Mouse (Mus musculus) retina, adult 2 months (tissue): Measurements from ENCODE around the gene Rab11fip3.
A peak's percentile ranks its signal among the peaks of the same experiment; 100 is the strongest.

Source experiments
- DNase-seq: peaks from one replicate; pipeline ENCODE4 v3.0.0-alpha.2; 2012; ENCODE audit warnings: low read depth, low spot score

Rab11fip3 gene

DNA sequence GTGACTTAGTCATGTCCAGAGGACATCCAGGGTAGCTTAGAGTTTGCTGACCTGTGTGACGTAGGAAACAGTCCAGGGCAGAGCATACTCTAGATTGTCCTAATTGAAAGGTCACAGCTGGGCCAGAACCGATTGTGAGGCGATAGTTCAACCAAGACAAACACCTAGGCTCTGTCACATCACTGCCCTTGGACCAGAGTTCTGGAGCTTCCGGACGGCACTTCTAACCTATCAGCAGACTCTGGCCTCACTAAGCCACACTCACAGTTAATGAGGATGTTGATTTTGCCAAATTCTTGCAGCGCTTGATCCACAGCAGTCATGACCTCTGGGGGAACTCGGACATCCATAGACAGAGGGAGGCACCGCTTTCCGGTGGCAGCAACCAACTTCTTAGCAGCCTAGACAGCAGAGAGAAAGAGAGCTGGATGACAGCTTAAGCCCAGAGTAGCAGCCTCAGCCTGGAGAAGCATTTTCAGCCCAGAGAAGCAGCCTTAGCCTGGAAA, 17.8 kb upstream of the Rab11fip3 start:
- no peak for DNase-seq

DNA sequence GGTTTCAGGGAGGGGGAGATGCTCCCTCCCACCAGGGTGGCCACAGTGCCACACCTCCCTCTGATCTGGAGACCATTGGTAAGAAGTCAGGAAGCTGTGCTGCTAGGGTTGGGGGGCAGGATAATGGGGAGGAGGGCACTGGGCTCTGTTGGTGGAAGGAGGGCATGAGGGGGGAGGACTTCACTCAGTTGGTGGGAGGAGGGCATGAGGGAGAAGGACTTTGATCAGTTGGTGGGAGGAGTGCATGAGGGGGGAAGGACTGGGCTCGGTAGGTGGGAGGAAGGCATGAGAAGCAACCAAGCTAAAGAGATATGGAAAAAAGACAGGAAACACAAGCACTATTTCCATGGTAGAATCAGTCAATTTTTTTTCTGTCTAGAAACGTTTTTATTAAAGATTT, 11.5 kb upstream of the Rab11fip3 start:
- DNase-seq, result no peak

DNA sequence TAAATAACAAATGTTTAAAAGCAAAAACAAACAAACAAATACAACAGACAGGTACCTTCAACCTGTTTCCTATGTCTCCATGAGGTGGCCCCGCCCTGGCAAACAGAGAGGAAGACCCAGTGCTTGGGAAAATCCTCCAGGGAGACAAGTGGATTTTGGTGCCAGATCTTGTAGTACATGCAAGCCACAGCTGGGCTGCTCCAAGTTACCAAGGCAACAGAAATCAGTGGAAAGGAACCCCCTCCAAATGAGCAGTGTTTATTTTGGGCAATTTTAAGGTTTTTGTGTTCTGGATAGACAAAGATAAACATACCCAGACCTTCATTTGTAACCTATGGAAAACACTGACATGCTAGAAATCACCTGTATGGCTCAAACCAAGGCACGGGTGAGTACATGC, 9.5 kb upstream of the Rab11fip3 start:
- DNase-seq, result no peak

DNA sequence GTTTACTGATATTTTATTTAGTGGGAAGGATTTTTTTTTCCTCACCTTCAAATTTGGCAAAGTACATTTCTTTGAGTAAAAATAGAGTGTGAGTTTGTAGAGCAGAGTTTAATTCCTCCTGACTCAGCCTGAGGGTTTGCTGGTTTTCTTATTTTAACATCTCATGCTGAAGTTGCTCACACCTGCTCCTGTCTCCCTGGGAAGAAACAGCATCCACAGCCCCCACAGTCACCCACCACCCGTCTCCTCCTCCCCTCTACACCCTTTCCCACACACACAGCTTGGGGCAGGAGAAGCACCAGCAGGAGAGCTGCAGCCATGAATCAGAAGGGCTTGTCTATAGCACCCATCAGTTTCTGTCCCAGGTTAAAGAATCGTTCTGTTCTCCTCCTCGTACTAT, 5.9 kb upstream of the Rab11fip3 start:
- DNase-seq, result no peak

DNA sequence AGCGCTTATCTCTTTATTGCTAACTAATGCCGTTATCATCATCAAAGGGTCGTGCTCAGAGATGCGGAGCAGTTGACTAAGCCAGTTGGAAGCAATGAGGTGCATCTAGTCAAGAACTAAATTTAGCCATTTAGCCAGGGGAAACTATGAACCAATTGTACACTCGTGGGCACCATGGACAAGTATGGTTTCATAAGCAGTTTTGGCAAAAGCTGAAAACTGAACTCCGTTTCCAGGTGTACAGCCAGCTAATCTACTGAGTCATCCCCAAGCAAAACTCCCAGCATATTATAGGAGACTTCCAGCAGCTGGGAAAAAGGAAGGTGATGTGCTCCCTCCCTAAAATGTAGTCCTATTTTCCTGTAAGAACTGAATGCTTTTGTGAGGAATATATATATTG, 781 bp upstream of the Rab11fip3 start:
- DNase-seq, result no peak

DNA sequence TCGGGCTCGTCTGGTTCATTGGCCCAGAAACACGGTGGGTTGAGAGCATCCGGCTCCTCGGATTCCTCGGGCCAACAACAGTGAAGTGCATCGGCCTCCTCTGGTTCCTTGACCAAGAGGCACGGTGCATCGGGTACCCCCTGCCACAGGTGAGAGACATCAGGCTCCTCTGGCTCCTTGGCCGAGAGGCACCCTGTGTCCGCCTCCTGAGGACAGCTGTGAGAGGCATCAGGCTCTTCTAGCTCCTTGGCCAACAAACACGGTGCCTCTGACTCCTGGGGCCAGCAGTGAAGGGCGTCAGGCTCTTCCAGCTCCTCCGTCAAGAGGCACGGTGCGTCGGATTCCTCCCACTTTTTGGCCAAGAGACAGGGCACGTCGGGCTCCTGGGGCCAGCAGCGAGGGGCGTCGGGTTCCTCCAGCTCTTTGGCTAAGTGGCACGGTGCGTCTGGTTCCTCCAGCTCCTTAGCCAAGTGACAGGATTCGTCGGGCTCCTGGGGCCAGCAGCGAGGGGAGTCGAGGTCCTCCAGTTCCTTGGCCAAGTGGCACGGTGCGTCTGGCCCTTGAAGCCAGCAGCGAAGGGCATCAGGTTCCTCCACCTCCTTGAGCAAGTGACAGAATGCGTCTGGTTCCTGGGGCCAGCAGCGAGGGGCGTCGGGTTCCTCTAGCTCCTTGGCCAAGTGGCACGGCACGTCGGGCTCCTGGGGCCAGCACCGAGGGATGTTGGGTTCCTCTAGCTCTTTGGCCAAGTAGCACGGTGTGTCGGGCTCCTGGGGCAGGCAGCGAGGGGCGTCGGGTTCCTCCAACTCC, 1.1 kb downstream of the Rab11fip3 start:
- no peak for DNase-seq

DNA sequence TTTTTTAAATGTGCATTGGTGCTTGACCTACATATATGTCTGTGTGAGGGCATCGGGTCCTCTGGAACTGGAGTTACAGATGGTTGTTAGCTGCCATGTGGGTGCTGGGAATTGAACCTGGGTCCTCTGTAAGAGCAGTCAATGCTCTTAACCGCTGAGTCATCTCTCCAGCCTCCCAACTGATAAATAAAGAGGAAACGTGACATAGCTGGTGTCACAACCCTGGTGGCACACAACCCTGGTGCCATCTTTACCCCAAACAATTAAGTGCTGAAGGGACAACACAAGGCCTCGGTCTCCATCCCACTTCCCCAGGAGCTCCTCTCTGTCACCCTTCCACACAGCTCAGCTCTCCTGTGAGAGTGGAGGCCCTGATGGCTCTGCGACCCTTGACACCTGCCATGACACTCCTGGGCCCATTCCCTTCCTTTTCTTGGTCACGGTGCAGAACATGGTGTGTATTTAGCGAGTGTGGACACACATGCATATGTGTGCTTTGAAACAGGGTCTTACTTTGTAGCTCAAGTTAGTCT, 2.8 kb downstream of the Rab11fip3 start:
- no peak for DNase-seq

DNA sequence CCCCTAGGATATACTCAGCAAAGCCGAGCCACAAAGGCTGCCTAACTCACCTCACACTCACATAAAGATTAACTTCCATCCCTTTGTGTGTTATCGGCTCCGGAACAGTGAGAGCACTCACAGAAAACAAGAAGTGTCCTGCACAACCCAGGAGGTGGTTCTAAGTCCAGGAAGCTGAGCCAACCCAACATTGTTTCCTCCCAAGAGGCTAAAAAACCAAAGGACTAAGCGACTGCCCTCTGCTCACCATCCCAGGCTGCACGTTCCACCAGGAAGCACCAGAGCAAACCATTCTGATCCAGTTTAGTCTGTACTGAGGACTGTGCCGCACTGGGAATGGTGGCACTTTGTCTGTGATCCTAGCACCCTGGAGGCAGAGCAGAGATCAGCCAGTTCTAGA, 4.4 kb downstream of the Rab11fip3 start:
- no peak for DNase-seq

DNA sequence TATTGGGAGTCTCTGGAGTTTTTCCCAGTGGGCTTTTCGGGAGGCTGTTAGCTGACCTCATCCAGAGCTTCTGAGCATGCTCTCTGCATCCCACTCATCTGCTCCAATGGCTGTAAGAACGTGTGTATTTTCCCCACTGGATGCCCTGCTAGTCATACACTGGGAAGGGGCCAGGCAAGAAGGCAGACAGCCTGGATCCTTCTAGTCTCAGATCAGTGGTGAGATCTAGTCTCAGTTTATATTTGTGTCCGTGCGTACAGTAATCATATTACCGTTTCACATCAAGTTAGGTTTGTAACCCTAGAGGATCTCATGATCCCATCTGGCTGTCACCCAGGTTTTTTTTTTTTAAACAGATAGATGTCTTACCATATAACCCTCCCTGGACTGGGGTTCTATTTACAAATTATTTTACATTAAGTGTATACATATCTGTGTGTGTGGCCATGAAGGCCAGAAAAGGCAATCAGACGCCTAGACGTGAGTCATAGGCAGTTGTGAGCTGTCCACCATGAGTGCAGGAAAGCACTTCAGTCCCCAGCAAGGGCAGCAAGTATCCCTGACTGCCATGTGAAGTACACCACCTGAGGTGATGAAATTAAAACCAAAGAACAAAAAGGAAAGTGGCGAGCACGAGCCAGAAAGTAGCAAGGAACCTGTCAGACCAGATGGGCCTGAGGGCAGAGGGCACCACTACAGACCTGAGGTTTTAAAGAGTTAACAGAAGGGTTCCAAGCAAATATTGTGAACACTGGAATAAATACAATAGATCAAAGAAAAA, 11.4 kb downstream of the Rab11fip3 start:
- no peak for DNase-seq

DNA sequence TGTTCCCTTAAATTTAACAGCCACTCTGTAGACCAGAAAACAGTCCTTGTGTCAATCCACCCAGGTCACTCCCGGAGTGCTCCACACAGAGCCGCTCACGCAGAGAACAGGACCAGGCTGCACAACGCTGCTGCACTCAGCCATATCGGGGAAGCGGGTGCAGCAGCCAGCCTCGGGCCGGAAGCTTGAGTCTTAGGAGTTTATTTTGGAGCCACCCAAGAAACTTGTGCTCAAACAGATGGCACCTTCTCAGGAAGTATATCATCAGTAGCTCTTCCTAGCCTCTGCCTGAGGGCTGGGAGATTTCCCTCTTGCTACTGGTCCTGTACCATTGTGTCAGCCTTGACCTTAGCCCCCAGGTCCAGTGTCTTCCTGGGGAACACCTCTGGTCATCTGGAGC, 12.1 kb downstream of the Rab11fip3 start:
- no peak for DNase-seq

DNA sequence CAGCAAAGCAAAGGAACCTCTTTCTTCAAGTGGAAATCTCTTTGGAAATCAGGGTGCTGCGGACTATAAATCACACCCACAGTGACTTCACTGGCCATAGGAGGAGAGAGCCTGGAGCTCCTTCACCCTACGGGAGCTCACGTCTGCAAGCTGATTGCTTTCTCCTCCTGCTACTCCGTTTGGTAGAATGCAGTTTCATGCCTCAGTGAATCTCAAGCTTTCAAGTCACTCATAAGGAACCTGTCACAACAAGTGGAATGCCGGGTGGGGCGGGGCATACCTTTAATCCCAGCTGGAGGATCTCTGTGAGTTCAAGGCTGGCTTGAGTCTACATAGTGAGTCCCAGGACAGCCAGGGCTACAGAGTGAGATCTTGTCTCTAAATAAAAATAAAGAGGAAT, 14.2 kb downstream of the Rab11fip3 start:
- DNase-seq, result no peak

DNA sequence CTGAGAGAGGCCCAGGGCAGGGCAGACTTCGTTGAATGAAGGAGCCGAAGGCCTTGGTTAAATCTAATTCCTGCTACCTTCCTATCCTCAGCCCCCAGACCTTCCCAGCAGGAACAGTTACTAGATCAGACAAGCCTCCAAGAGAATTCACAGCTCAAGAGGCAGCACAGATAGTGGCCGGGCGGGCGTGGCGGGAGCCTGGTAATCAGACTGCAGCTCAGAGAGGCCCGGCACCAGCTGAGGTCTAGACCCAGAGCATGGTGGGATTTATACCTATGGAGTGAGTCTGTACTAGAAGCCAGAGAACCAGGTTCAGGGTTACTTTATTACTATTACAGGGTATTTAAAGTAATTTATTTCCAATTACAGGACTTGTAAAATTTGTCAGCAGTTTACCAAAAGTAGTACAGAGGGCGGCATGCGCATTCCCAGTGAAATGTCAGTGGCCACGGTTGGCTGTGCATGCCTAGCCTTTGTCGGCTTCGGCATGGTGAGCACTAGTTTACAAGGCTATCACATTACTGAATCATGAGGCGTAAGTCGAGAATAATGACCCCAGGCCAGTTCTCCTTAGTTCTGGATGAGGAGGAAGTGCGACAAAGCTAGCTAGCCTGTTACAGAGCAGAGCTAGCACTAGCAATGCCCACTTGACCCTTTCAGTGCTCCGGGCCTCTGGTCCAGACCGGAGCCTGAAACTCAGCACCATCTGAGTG, 15.1 kb downstream of the Rab11fip3 start:
- no peak for DNase-seq

DNA sequence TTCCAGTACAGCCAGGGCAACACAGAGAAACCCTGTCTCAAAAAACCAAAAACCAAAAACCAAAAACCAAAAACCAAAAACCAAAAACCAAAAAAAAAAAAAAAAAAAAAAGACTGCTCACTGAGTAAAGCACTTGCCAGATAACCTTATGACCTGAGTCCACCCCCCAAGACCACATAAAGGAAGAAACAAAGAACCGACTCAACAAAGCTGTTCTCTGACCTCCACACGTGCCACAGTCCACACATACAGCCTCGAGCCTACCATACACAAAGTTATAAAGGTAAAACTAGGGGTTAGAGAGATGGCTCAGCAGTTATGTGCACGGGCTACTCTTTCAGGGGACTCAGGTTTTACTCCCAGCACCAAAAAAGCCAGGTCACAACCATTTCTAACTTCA, 16.6 kb downstream of the Rab11fip3 start:
- no peak for DNase-seq

DNA sequence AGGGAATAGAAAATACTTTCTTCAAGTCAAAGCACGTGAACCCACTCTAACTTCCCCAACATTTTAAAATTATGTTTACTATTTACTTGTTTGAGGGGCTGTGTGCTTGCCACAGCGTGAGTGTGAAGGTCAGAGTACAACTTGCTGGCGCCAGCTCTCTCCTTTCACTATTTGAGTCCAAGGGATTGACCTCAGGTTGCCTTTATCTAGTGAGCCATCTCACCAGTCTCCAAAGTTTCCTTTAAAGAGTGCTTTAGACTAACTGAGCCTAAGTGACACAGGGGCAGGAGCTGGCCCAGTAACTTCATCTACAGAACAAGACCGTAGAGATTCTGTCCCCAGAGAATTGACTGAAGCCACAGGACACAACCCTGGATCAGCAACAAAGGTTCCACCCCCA, 17.3 kb downstream of the Rab11fip3 start:
- DNase-seq, result no peak

DNA sequence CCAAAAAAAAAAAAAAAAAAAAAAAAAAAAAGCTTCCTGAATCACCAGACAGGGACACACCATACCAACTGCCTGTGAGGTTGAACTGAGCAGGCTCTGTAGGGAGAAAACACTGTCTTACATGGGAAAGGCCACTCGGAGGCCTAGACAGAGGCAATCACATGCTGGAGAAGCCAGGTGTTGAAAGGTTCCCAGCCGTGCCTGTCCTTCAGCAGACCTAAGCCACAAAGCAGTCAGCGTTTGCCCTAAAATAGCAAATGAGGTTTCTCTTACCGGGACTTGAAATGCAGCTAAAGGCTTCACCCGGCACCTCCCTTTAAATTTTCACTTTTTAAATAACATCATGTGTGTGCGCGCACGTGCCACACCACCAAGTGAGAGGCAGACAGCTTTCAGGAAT, 21.2 kb downstream of the Rab11fip3 start:
- DNase-seq, result no peak

DNA sequence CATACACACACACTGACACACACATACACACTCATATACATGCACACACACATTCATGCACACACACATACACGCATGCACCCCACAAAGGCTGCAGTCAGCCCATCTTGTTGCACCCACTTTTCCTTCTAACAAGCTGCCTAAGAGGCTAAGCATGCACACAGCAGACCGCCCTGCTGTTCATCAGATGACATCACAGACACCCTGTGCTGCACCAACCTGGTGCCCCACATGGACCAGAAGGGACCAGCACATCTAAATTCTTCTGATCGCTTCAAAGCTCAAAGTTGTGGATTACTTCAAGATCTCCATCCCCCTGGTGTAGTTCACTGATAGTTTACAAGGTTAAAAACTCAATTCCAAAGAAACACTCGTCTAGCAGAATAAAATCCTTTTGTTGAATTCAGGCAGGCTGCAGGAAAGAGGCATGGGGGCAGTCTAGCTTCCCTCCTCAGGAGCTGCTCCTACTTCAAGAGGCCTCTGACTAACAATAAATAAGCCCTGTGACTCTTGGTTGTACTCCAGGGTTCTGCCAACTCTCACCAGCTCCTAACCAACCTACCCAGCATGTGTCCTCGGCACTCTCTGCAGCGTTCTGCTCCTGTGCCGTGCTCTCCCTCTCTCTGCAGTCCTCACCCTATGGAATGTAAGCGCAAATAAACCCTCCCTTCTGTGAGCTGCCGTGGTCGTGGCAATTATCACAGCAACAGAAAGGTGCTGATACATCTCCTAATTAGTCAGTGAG, 22.9 kb downstream of the Rab11fip3 start:
- DNase-seq, result no peak

DNA sequence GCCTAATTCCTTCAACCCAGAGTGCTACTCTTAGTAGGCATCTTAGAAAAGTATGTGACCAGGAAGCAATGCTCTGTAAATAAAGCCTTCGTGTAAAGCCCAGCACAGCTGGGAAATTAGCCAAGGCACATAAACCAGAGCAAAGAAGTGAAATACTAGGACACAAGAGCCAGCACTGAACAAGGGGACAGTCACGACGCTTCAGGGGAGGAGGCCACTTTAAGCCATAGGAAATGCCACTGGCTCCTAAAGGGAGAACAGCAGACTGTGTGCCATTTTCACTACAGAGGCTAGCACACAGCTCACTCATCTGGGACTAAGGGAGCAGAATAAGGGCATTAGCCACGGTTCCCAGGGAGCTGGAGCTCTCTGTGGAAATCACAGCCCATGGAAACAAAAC, 24.1 kb downstream of the Rab11fip3 start:
- no peak for DNase-seq

DNA sequence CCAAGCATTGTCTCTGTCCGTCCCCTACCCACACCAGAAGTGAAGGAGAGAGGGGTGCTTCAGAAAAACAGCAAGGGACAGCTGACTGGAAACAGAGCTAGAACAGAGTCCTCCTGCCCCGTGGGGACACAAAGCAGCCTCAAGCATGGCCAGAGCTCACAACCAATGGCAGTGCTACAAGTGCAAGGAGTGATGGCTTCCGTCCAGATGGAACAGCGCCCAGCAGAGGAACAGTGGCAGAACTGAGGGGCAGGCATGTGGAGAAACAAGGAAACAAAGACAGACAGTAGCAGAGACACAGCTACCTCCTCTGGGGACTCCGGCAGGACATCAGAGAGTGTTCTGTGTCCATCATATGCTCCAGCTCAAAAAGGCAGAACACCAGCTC, 26.1 kb downstream of the Rab11fip3 start:
- DNase-seq, result no peak

DNA sequence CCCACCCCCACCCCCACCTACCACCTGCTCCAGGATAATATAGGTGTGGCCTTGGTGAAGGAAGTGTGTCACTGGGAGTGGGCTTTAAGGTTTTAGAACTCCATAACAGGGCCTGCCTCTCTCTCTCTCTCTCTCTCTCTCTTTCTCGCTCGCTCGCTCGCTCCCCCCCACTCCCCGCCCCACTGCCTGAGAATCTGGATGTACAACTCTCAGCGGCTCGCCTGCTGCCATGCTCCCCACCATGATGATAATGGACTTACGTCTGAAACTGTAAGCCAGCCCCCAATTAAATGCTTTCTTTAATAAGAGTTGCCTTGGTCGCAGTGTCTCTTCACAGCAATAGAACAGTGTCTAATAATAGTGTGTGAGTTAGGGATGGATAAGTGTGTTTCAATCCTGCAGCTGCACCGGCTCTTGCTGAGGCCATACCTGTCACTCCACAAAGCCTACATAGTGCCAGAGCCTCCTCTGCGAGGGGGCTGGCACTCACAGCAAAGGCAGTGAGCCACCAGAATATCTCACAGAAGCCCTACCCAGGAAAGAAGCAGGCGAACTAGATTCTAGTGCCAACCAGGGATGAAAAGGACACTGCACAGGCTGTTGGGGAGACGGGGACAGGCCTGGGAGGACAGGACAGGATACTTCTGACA, 26.6 kb downstream of the Rab11fip3 start:
- no peak for DNase-seq

DNA sequence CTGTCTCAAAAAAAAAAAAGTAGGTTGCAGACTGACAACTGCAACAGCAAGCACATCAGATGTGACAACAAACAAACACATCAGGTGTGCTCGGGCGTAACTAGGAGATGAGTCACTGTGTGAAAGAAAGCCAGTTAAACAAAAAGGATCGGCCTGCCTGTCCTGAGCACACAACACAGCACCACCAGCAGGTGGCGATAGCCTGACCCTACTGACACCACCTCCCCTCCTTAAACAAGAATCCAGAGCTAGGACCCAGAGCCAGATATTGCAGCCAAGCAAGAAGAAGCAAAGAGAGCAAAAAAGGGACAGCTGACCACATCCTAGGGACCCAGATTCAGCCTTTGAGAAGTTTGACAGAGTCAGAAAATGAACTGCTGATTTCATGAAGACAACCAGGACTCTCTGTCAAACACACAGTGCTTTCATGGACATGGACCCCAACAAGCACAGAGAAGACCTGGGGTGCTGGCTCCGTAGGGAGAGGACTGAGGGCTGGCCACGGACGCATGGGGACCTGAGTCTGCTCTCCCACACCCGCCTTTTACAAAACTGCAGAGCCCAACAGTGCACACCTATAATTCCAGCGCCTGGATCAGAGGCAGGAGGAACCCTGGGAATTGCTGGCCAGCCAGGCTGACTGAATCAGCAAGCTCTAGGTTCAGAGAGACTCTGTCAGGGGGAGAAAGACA, 28.1 kb downstream of the Rab11fip3 start:
- peak; percentile 47 for DNase-seq
